Mouse (Mus musculus) kidney, adult 18-20 months (tissue): ENCODE results near the gene Tcf25.
"Not testable (repeated sequence)": the region's sequence is repeated elsewhere in the genome, so short reads cannot be mapped to it uniquely, and the experiment has no call there.

Experiments
- DNase-seq: peaks from one replicate; pipeline ENCODE4 v3.0.0; 2021

Tcf25 gene

GRCm38 (mm10) chr8:123411781-123412327 is 38.3 kb downstream of the Tcf25 start:
- DNase-seq, result no peak

GRCm38 (mm10) chr8:123412560-123413170 is 39.1 kb downstream of the Tcf25 start:
- DNase-seq, result no peak

GRCm38 (mm10) chr8:123414255-123414654 is 40.7 kb downstream of the Tcf25 start:
- no peak for DNase-seq

GRCm38 (mm10) chr8:123414997-123415696 is 41.6 kb downstream of the Tcf25 start:
- DNase-seq, result not testable (repeated sequence)

GRCm38 (mm10) chr8:123415967-123416943 is 42.7 kb downstream of the Tcf25 start:
- DNase-seq, result no peak

- DNase-seq, result no peak
These were observed 43.5 kb downstream of the Tcf25 start for GRCm38 (mm10) chr8:123416944-123417555.

GRCm38 (mm10) chr8:123419711-123420110 is 46.2 kb downstream of the Tcf25 start:
- no peak for DNase-seq

GRCm38 (mm10) chr8:123420525-123421281 is 47.1 kb downstream of the Tcf25 start:
- no peak for DNase-seq

- no peak for DNase-seq
These were observed 47.8 kb downstream of the Tcf25 start for GRCm38 (mm10) chr8:123421325-123421724.

- DNase-seq, result peak; percentile 83
These were observed 48.7 kb downstream of the Tcf25 start for GRCm38 (mm10) chr8:123422056-123422780.

- no peak for DNase-seq
These were observed 49.2 kb downstream of the Tcf25 start for GRCm38 (mm10) chr8:123422781-123423159.

- DNase-seq, result peak; percentile 39
These were observed 49.9 kb downstream of the Tcf25 start, which contains the start of gene Def8 for GRCm38 (mm10) chr8:123423441-123423840. Def8 (plus strand) TSS chr8:123423527.

- no peak for DNase-seq
These were observed 53.3 kb downstream of the Tcf25 start for GRCm38 (mm10) chr8:123426511-123427509.

- DNase-seq, result no peak
These were observed 54.2 kb downstream of the Tcf25 start for GRCm38 (mm10) chr8:123427639-123428275.

- no peak for DNase-seq
These were observed 54.9 kb downstream of the Tcf25 start for GRCm38 (mm10) chr8:123428343-123428893.

- DNase-seq, result no peak
These were observed 55.6 kb downstream of the Tcf25 start for GRCm38 (mm10) chr8:123428939-123429721.

- not testable (repeated sequence) for DNase-seq
These were observed 56.1 kb downstream of the Tcf25 start for GRCm38 (mm10) chr8:123429722-123430013.

- DNase-seq, result not testable (repeated sequence)
These were observed 57.4 kb downstream of the Tcf25 start for GRCm38 (mm10) chr8:123430936-123431335.
